Mouse (Mus musculus): Measurements from ENCODE around the gene Slc16a5. TPM values are rescaled to one million over a fixed set of nuclear protein-coding genes. Genes with fewer than 3 reads are reported as not detected.
"Not testable (repeated sequence)": the region's sequence is repeated elsewhere in the genome, so short reads cannot be mapped to it uniquely, and the experiment has no call there.

Slc16a5 gene
- polyA plus RNA-seq, 1 experiment from 2014 or later, result not detected

DNA sequence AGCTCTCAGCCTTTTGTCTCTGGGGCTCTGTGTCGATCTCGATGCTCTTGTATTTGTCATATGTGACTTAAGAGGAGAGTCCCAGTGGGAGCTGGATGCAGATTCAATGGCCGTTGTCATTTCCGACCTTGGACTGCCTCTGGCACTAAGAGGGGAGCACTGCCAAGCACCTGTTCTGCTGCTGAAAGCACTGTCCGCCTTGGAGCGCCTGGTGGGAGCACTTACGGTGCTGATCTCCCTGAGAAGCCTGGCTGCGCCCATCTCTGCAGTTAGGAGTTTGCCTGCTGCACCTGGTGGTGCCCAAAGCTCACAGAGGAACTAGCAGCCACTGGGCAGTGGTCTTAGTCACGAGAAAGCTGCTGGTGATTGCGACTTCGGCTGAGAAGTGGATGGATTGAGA, 21.0 kb downstream of the Slc16a5 start:
- Histone ChIP-seq H3K4me3 (replicated peaks; ENCODE audit: low read length) (no peak overlapping the region), H3K27me3 (ENCODE audit: control insufficient read depth, insufficient read depth, low read length) (no peaks in the 10 kb centered on the region), H3K4me1 (replicated peaks; ENCODE audit: control insufficient read depth, insufficient read depth, low read length) (no peaks in the 10 kb centered on the region), H3K27ac (no peak overlapping the region), H3K4me2 (replicated peaks) (no peak overlapping the region), H3K36me3 (replicated peaks; ENCODE audit: control insufficient read depth, insufficient read depth) (peaks cover 16% of the 10 kb centered on the region; the same call in 1 of the 2 replicates), H3K9me3 (ENCODE audit: control insufficient read depth, low read length) (no peaks in the 10 kb centered on the region), H3K9ac (no peak overlapping the region)
- no peak for DNase-seq (ENCODE audit: low spot score)
- no peak for ATAC-seq (ENCODE audit: low FRiP score)
- WGBS, result 70% methylated on average over 11 of the region's 11 CpGs

DNA sequence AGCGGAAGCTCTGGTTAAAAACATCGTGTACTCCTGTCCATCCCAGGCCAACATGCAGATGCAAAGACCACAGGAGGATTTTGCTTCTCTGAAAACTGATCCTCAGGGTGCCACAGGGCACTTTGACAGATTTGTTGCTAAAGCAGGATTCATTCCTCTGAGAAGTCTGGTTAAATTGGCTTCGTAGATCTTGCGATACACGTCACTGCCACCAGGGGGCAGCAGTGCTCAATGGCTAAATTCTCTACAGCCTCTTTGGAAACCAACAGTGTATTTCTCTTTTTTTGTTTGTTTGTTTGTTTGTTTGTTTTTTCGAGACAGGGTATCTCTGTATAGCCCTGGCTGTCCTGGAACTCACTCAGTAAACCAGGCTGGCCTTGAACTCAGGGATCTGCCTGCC, 21.5 kb downstream of the Slc16a5 start:
- ATAC-seq (ENCODE audit: low FRiP score) (no peak; the same call in 1 of the 2 replicates), DNase-seq (ENCODE audit: low spot score) (peak; percentile 91)
- no peak overlapping the region for H3K4me2 ChIP-seq (replicated peaks)
- H3K4me1 ChIP-seq (replicated peaks; ENCODE audit: control insufficient read depth, insufficient read depth, low read length), result no peaks in the 10 kb centered on the region
- 20% methylated on average over 6 of the region's 6 CpGs for WGBS
- H3K36me3 ChIP-seq (replicated peaks; ENCODE audit: control insufficient read depth, insufficient read depth), result peaks cover 20% of the 10 kb centered on the region
- H3K9me3 ChIP-seq (ENCODE audit: control insufficient read depth, low read length), result no peaks in the 10 kb centered on the region
- no peaks in the 10 kb centered on the region for H3K27me3 ChIP-seq (ENCODE audit: control insufficient read depth, insufficient read depth, low read length)
- no peak overlapping the region for H3K27ac ChIP-seq
- no peak overlapping the region for H3K9ac ChIP-seq
- no peak overlapping the region for H3K4me3 ChIP-seq (replicated peaks; ENCODE audit: low read length)

GRCm38 (mm10) chr11:115485155-115485554, 22.9 kb downstream of the Slc16a5 start:
- Histone ChIP-seq H3K27me3 (ENCODE audit: control insufficient read depth, insufficient read depth, low read length) (no peaks in the 10 kb centered on the region), H3K4me1 (replicated peaks; ENCODE audit: control insufficient read depth, insufficient read depth, low read length) (no peaks in the 10 kb centered on the region), H3K9ac (no peak overlapping the region), H3K36me3 (replicated peaks; ENCODE audit: control insufficient read depth, insufficient read depth) (peaks cover 33% of the 10 kb centered on the region), H3K9me3 (ENCODE audit: control insufficient read depth, low read length) (no peaks in the 10 kb centered on the region), H3K27ac (no peak overlapping the region), H3K4me3 (replicated peaks; ENCODE audit: low read length) (no peak overlapping the region), H3K4me2 (replicated peaks) (no peak overlapping the region)
- 39% methylated on average over 12 of the region's 12 CpGs for WGBS
- DNase-seq (ENCODE audit: low spot score) (no peak), ATAC-seq (ENCODE audit: low FRiP score) (no peak)

DNA sequence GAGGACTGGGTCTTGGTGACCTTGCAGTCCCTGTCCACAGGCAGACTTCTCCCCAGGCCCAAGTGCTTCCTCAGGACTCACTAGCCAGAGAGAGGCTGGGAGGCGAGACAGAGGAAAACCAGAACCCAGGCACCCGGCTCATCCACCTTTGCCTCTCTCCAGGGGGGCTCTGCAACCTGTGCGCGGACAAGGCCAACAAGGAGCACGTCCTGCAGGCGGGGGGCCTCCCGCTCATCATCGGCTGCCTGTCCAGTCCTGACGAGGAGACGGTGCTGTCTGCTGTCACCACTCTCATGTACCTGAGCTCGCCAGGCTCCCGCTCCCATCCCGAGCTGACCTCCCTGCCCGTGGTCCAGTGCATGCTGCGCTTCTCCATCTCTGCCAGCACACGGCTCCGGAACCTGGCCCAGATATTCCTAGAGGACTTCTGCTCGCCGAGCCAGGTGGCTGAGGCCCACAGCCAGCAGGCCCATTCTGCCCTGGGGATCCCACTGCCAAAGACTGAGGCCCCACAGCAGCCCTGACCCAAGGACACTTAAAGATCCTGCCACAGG, 26.4 kb downstream of the Slc16a5 start:
- Histone ChIP-seq H3K4me3 (replicated peaks; ENCODE audit: low read length) (no peak overlapping the region), H3K9ac (no peak overlapping the region), H3K27ac (no peak overlapping the region), H3K4me2 (replicated peaks) (no peak overlapping the region), H3K9me3 (ENCODE audit: control insufficient read depth, low read length) (no peaks in the 10 kb centered on the region), H3K27me3 (ENCODE audit: control insufficient read depth, insufficient read depth, low read length) (no peaks in the 10 kb centered on the region), H3K36me3 (replicated peaks; ENCODE audit: control insufficient read depth, insufficient read depth) (peaks cover 26% of the 10 kb centered on the region), H3K4me1 (replicated peaks; ENCODE audit: control insufficient read depth, insufficient read depth, low read length) (peaks cover 16% of the 10 kb centered on the region)
- no peak for ATAC-seq (ENCODE audit: low FRiP score)
- no peak for DNase-seq (ENCODE audit: low spot score)
- 93% methylated on average over 19 of the region's 19 CpGs for WGBS

DNA sequence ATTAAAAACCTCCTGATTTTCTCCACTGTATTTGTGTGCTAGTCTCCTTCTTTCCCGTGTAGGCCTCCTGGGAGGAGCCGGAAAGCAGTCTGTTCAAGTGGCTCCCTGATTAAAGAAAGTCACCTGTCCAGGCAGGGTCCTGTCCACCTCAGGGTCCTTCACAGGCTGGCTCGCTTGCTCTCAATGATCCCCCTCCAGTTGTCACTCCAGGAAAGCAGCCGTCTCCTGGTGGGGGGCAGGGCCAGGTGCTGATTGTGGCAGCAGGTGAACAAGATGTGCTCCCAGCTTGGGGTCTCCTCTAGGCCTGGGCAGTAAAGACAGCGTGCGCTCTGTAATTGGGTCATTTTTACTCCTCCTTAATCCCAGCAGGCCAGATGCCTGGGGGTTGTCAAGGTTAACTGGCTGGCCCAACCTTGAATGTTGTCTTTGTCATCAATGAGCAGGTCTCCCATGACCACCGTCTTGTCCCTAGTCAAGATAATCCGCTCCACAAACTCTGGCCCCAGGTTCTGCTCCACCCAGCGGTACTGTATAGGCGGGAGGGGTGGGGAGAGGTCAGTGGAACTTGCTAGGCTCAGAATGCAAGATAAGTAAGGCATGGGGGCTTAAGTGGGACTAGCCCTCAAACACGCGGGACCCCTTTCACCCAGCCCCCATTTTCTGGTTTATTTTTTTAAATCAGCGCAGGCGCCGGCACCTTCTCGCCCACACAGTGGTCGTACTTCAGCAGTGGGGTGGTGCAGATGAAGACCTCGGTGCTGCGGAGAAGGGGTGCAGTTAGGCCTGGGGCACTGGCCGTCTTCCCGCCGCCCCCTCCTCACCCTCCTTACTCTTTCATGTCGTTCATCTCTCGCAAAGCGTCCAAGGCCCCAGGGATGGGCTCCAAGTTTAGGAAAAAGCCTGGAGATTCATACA, 28.4 kb downstream of the Slc16a5 start:
- DNase-seq (ENCODE audit: low spot score), result no peak
- 24% methylated on average over 25 of the region's 25 CpGs for WGBS
- H3K9ac ChIP-seq, result peak overlapping the region; percentile 70

GRCm38 (mm10) chr11:115491356-115492083, 29.2 kb downstream of the Slc16a5 start, which contains the start of gene Nt5c:
Gene Nt5c (minus strand): TSS chr11:115491862.
- under 1% methylated on average over 43 of the region's 43 CpGs for WGBS
- DNase-seq (ENCODE audit: low spot score), result peak; percentile 78
- Histone ChIP-seq H3K9me3 (ENCODE audit: control insufficient read depth, low read length) (no peaks in the 10 kb centered on the region), H3K4me1 (replicated peaks; ENCODE audit: control insufficient read depth, insufficient read depth, low read length) (peaks cover 16% of the 10 kb centered on the region), H3K4me2 (replicated peaks) (peak within 1 kb of the TSS; percentile 58), H3K27me3 (ENCODE audit: control insufficient read depth, insufficient read depth, low read length) (no peaks in the 10 kb centered on the region), H3K9ac (peak within 1 kb of the TSS; percentile 70), H3K27ac (peak within 1 kb of the TSS; percentile 84), H3K36me3 (replicated peaks; ENCODE audit: control insufficient read depth, insufficient read depth) (peaks cover 24% of the 10 kb centered on the region), H3K4me3 (replicated peaks; ENCODE audit: low read length) (peak within 1 kb of the TSS; percentile 59)
- ATAC-seq (ENCODE audit: low FRiP score), result peak; percentile 91

More for the DNA sequence above, 28.4 kb downstream of the Slc16a5 start:
- Histone ChIP-seq H3K9me3 (ENCODE audit: control insufficient read depth, low read length) (no peaks in the 10 kb centered on the region), H3K4me3 (replicated peaks; ENCODE audit: low read length) (peak overlapping the region; percentile 59), H3K27ac (peak overlapping the region; percentile 84), H3K4me2 (replicated peaks) (peak overlapping the region; percentile 58), H3K27me3 (ENCODE audit: control insufficient read depth, insufficient read depth, low read length) (no peaks in the 10 kb centered on the region), H3K4me1 (replicated peaks; ENCODE audit: control insufficient read depth, insufficient read depth, low read length) (peaks cover 16% of the 10 kb centered on the region), H3K36me3 (replicated peaks; ENCODE audit: control insufficient read depth, insufficient read depth) (peaks cover 26% of the 10 kb centered on the region)
- peak; percentile 39 for ATAC-seq (ENCODE audit: low FRiP score)

DNA sequence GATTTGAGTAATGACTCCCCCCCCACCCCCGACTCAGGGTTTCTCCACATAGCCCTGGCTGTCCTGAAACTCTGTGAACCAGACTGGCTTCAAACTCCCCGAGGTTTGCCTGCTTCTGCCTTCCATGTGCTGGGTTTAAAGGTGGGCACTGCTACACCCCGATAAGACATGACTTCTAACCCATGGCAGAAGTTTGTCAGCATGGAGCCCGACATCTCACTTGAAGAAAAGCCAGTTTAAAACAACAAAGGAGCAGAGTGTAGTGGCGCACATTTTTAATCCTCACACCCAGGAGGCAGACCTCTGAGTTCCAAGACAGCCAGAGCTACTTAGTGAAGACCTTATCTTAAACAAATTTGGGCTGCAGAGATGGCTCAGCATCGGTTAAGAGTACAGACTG, 30.1 kb downstream of the Slc16a5 start:
- DNase-seq (ENCODE audit: low spot score) (no peak), ATAC-seq (ENCODE audit: low FRiP score) (no peak)
- H3K27ac ChIP-seq, result peak overlapping the region; percentile 20; the same call in 1 of the 2 replicates
- no peaks in the 10 kb centered on the region for H3K9me3 ChIP-seq (ENCODE audit: control insufficient read depth, low read length)
- no peaks in the 10 kb centered on the region for H3K27me3 ChIP-seq (ENCODE audit: control insufficient read depth, insufficient read depth, low read length)
- H3K4me3 ChIP-seq (replicated peaks; ENCODE audit: low read length), result peak overlapping the region; percentile 59
- peaks cover 33% of the 10 kb centered on the region for H3K36me3 ChIP-seq (replicated peaks; ENCODE audit: control insufficient read depth, insufficient read depth)
- WGBS, result 45% methylated on average over 6 of the region's 6 CpGs
- peak overlapping the region; percentile 70 for H3K9ac ChIP-seq
- peak overlapping the region; percentile 58 for H3K4me2 ChIP-seq (replicated peaks)
- peaks cover 16% of the 10 kb centered on the region for H3K4me1 ChIP-seq (replicated peaks; ENCODE audit: control insufficient read depth, insufficient read depth, low read length)

- H3K36me3 ChIP-seq (replicated peaks; ENCODE audit: control insufficient read depth, insufficient read depth), result peaks cover 52% of the 10 kb centered on the region
- H3K27ac ChIP-seq; DNase-seq (ENCODE audit: low spot score); H3K27me3 ChIP-seq (ENCODE audit: control insufficient read depth, insufficient read depth, low read length); H3K9me3 ChIP-seq (ENCODE audit: control insufficient read depth, low read length); ATAC-seq (ENCODE audit: low FRiP score); H3K4me3 ChIP-seq (replicated peaks; ENCODE audit: low read length); H3K4me1 ChIP-seq (replicated peaks; ENCODE audit: control insufficient read depth, insufficient read depth, low read length); H3K9ac ChIP-seq; H3K4me2 ChIP-seq (replicated peaks): not testable (repeated sequence)
- 91% methylated on average over 9 of the region's 9 CpGs for WGBS
Measured at GRCm38 (mm10) chr11:115496559-115496958, 34.3 kb downstream of the Slc16a5 start.

- Histone ChIP-seq H3K36me3 (replicated peaks; ENCODE audit: control insufficient read depth, insufficient read depth) (peaks cover 74% of the 10 kb centered on the region), H3K27ac (no peak overlapping the region), H3K9ac (no peak overlapping the region), H3K9me3 (ENCODE audit: control insufficient read depth, low read length) (no peaks in the 10 kb centered on the region), H3K4me2 (replicated peaks) (no peak overlapping the region), H3K4me1 (replicated peaks; ENCODE audit: control insufficient read depth, insufficient read depth, low read length) (peaks cover 10% of the 10 kb centered on the region), H3K27me3 (ENCODE audit: control insufficient read depth, insufficient read depth, low read length) (no peaks in the 10 kb centered on the region), H3K4me3 (replicated peaks; ENCODE audit: low read length) (no peak overlapping the region)
- DNase-seq (ENCODE audit: low spot score) (no peak), ATAC-seq (ENCODE audit: low FRiP score) (no peak)
- WGBS, result 97% methylated on average over 6 of the region's 6 CpGs
Measured at GRCm38 (mm10) chr11:115502636-115503035, 40.4 kb downstream of the Slc16a5 start.
